Mouse (Mus musculus) lung, embryonic 16.5 days (tissue): ENCODE measurements around the gene Sec24b. TPM values are rescaled to one million over a fixed set of nuclear protein-coding genes. Genes with fewer than 3 reads are reported as not detected.

Experiments used
- ATAC-seq: fragments of 200-750 bp; cut with Nextera tagmentation; 2 replicates; pipeline ENCODE4 v1.8.0; 2017; ENCODE audit warnings: low read depth, mild to moderate bottlenecking, moderate library complexity
- H3K27ac ChIP-seq: fragments of 300-500 bp; sonication (generic); 2 replicates; pipeline ENCODE4 v1.5.1; 2014; ENCODE audit warnings: mild to moderate bottlenecking, control low read depth, low read length
- H3K27me3 ChIP-seq: fragments of 300-500 bp; sonication (generic); 2 replicates; pipeline ENCODE4 v1.6.1; 2014; ENCODE audit warnings: low read depth, low read length, mixed read lengths; ENCODE audit not compliant: control insufficient read depth, insufficient read depth
- H3K36me3 ChIP-seq: fragments of 300-500 bp; sonication (generic); 2 replicates; pipeline ENCODE4 v1.6.1; 2014; ENCODE audit warnings: low read length; ENCODE audit not compliant: control insufficient read depth, insufficient read depth
- H3K4me1 ChIP-seq: fragments of 300-500 bp; sonication (generic); replicated peaks from 2 replicates; pipeline ENCODE4 v1.6.1; 2014; ENCODE audit warnings: low read length, mixed read lengths; ENCODE audit not compliant: control insufficient read depth, insufficient read depth
- H3K4me2 ChIP-seq: fragments of 300-500 bp; sonication (generic); 2 replicates; pipeline ENCODE4 v1.6.1; 2014; ENCODE audit warnings: low read depth, low read length, control low read depth
- H3K4me3 ChIP-seq: fragments of 300-500 bp; sonication (generic); 2 replicates; pipeline ENCODE4 v1.5.1; 2014; ENCODE audit warnings: mild to moderate bottlenecking, low read length, control low read depth
- H3K9ac ChIP-seq: fragments of 300-500 bp; sonication (generic); 2 replicates; pipeline ENCODE4 v1.6.1; 2014; ENCODE audit warnings: low read length, control low read depth
- H3K9me3 ChIP-seq: fragments of 300-500 bp; sonication (generic); 2 replicates; pipeline ENCODE4 v1.6.1; 2016; ENCODE audit warnings: low read length; ENCODE audit not compliant: control insufficient read depth
- WGBS: fragments of 180-500 bp; shearing (Covaris S2); extraction: QIAGEN DNeasy Blood & Tissue Kit; methylation state at CpG from one replicate; pipeline ENCODE4 v1.1.7; 2014; 5-methylcytosine and 5-hydroxymethylcytosine counted together
- polyA plus RNA-seq: library from polyadenylated mRNA; unstranded; fragments of >200 nt; fragmentation: Nextera tagmentation; extraction: Ambion mirVana; gene quantifications from 2 replicates; pipeline ENCODE4 v1.2.1, GENCODE M21; 2015

Gene Sec24b
- polyA plus RNA-seq, 1 experiment from 2014 or later = 35.6 TPM

DNA sequence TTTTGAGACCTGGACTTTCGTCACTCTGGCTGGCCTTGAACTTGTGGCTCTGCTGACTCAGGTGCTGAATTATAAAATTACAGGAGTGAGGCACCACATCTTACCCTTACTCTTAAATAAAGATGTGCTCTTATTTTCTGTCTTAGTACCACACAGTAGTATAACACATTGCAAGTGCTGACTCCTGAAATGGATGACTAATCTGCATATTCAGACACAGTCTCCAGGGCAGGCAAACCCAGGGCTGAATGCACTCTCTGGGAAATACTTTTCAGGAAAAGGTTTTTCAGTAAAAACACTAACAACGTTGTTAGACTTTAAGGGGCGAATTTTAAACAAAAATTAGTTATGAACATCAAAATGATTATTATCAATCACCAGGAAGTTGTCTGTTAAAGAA is 64.0 kb downstream of the Sec24b start:
- peaks cover 54% of the 10 kb centered on the region for H3K36me3 ChIP-seq
- H3K4me2 ChIP-seq = no peak overlapping the region
- H3K4me1 ChIP-seq = no peaks in the 10 kb centered on the region
- no peaks in the 10 kb centered on the region for H3K9me3 ChIP-seq
- H3K4me3 ChIP-seq = no peak overlapping the region
- no peak overlapping the region for H3K27ac ChIP-seq
- ATAC-seq = no peak
- no peaks in the 10 kb centered on the region for H3K27me3 ChIP-seq
- 63% methylated on average over 3 of the region's 3 CpGs for WGBS
- no peak overlapping the region for H3K9ac ChIP-seq

DNA sequence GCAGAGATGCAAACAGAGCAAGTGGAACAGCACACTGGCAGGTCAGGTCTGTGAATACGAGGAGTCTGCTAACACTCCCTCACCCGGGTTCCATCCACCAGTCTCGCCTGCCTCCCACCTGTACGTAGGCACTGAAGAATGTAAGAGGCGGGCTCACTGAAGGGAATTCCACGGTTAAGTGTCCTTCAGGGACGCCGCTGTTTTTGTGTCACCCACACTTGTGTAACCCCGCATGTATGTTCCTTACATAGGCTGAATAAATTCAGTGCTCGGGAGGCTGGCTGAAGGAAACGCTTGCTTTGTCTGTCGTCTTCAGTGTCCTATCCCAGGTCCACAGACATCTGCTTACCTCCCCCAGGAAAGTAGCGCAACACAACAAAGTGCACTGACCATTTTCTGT is 74.1 kb downstream of the Sec24b start:
- Histone ChIP-seq H3K4me1 (no peaks in the 10 kb centered on the region), H3K9ac (no peak overlapping the region), H3K4me3 (no peak overlapping the region), H3K36me3 (peaks cover 64% of the 10 kb centered on the region), H3K27me3 (no peaks in the 10 kb centered on the region), H3K27ac (no peak overlapping the region), H3K9me3 (no peaks in the 10 kb centered on the region), H3K4me2 (no peak overlapping the region)
- 79% methylated on average over 13 of the region's 13 CpGs for WGBS
- peak; percentile 49 for ATAC-seq

DNA sequence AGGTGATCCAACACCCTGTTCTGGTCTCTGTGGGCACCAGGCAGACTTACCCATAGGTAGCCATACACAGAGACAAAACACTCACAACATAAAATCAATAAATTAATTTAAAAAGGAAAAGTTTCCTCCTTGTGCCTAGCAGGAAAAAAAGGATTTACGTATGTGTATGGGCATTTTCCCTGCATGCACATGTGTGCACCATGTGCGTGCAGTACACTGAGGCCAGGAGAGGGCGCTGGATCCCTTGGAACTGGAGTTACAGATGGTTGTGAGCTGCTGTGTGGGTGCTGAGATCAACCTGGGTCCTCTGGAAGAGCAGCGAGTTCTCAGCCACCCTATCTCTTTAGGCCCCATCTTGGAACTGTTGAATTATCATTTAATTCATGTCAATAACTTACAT is 76.0 kb downstream of the Sec24b start:
- Histone ChIP-seq H3K27me3 (no peaks in the 10 kb centered on the region), H3K9ac (no peak overlapping the region), H3K36me3 (peaks cover 62% of the 10 kb centered on the region), H3K9me3 (no peaks in the 10 kb centered on the region), H3K4me2 (no peak overlapping the region), H3K4me1 (no peaks in the 10 kb centered on the region), H3K27ac (no peak overlapping the region), H3K4me3 (no peak overlapping the region)
- 83% methylated on average over 4 of the region's 4 CpGs for WGBS
- no peak for ATAC-seq

DNA sequence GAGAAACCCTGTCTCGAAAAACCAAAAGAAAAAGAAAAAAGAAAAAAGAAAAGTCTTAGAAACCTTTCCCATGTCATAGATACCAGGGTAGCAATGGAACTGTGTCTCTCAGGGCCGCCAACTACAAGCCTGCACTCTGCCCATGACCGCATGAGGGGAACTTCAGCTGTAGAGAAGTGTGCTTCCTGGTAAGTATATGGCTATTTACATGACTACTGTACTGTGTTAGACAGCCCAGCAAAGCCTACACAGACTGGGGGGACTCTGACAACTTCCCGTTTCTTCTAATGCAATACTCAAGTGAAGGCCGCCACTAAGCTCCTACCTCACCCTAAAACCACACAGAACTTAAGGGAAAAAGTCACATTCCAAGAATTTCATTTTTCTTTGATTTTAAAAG is 76.6 kb downstream of the Sec24b start:
- ATAC-seq = no peak
- no peak overlapping the region for H3K9ac ChIP-seq
- no peaks in the 10 kb centered on the region for H3K4me1 ChIP-seq
- H3K36me3 ChIP-seq = peaks cover 59% of the 10 kb centered on the region
- H3K27ac ChIP-seq = no peak overlapping the region
- H3K9me3 ChIP-seq = no peaks in the 10 kb centered on the region
- no peak overlapping the region for H3K4me3 ChIP-seq
- H3K4me2 ChIP-seq = no peak overlapping the region
- H3K27me3 ChIP-seq = no peaks in the 10 kb centered on the region
- WGBS = 93% methylated on average over 5 of the region's 5 CpGs

DNA sequence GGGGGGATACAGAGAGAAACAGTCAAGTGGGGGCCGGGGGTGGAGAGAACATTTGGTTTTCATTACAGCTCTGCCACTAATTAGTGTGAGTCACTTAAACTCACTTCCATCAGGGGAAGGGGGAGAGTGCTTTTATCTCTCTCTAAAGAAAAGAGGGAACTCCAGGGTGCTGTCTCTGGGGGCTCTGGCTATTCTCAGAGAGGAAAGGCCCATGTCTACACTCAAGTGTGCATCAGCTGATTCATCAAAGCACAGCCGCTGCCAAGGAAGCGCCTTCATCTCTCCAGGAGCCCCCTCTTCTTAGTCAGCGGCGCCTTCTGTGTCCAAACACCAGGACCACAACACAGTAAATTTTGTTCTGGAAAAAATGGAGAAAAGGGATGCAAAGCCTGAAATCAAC is 79.1 kb downstream of the Sec24b start:
- Histone ChIP-seq H3K9ac (no peak overlapping the region), H3K9me3 (no peaks in the 10 kb centered on the region), H3K27ac (no peak overlapping the region), H3K4me3 (no peak overlapping the region), H3K4me2 (no peak overlapping the region), H3K27me3 (no peaks in the 10 kb centered on the region), H3K36me3 (peaks cover 37% of the 10 kb centered on the region), H3K4me1 (no peaks in the 10 kb centered on the region)
- no peak for ATAC-seq
- WGBS = 56% methylated on average over 5 of the region's 5 CpGs

DNA sequence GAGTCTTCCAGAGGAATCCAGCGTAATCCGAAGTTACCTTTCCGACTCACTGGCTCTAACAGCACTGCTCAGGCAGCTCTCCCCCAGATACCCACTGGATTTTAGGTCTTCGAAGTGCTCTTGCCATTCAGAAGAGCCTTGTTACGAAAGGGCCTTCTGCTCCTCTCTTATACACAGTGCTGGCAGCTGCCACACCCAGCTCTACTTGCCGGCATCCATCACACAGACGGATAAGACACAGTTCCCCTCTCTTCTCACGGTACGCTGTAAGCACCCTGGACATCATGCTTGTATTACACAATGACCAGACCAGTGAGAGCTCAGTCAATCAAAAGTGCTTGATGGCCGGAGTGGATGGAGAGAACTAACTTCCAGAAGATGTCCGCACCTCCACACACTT is 79.6 kb downstream of the Sec24b start:
- Histone ChIP-seq H3K27me3 (no peaks in the 10 kb centered on the region), H3K9ac (no peak overlapping the region), H3K9me3 (no peaks in the 10 kb centered on the region), H3K4me1 (no peaks in the 10 kb centered on the region), H3K36me3 (peaks cover 32% of the 10 kb centered on the region), H3K4me2 (no peak overlapping the region), H3K4me3 (no peak overlapping the region), H3K27ac (no peak overlapping the region)
- ATAC-seq = no peak
- 75% methylated on average over 11 of the region's 11 CpGs for WGBS

DNA sequence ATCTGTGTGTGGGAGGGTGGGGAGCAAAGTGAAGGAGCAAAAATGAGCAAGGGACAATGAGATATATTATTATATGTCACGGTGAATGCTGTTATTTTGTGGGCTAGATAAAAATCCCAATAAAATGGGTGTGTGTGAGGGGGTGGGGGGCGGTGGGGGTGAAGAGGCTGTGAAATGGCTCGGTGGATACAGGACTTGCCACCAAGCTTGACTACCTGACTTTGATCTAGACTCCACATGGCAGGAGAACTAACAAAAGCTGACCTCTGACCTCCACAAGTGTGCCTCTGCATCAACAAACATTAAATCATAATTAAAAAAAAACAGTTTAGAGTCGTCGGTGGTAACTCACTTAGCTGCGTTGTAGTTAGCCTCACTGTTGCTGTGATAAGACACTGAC is 81.8 kb downstream of the Sec24b start:
- H3K9ac ChIP-seq = no peak overlapping the region
- no peaks in the 10 kb centered on the region for H3K27me3 ChIP-seq
- no peak overlapping the region for H3K4me2 ChIP-seq
- H3K4me3 ChIP-seq = no peak overlapping the region
- WGBS = 21% methylated on average over 6 of the region's 6 CpGs
- H3K36me3 ChIP-seq = peaks cover 16% of the 10 kb centered on the region
- no peak for ATAC-seq
- no peaks in the 10 kb centered on the region for H3K9me3 ChIP-seq
- no peak overlapping the region for H3K27ac ChIP-seq
- H3K4me1 ChIP-seq = no peaks in the 10 kb centered on the region

DNA sequence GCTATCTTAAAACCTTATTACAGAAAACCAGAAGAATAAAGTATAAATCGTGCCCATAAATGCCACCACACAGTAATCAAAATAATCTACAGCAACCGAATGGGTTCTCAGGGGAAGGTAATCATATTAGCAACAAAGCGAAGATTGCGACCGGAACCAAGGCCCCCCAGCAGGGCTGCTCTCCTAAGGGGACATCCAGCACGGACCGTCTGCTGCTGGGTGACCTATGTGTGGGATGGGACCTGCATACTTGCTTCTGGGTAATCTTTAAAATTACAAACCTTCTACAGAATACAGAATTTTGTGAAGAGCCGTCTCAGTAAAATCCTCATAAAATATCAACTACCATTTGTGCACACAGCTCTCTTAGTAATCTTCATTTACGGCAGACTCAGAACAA is 82.6 kb downstream of the Sec24b start:
- 85% methylated on average over 9 of the region's 9 CpGs for WGBS
- Histone ChIP-seq H3K9me3 (no peaks in the 10 kb centered on the region), H3K27ac (no peak overlapping the region), H3K4me3 (no peak overlapping the region), H3K9ac (no peak overlapping the region), H3K4me2 (no peak overlapping the region), H3K4me1 (no peaks in the 10 kb centered on the region), H3K36me3 (peaks cover 15% of the 10 kb centered on the region), H3K27me3 (no peaks in the 10 kb centered on the region)
- no peak for ATAC-seq

DNA sequence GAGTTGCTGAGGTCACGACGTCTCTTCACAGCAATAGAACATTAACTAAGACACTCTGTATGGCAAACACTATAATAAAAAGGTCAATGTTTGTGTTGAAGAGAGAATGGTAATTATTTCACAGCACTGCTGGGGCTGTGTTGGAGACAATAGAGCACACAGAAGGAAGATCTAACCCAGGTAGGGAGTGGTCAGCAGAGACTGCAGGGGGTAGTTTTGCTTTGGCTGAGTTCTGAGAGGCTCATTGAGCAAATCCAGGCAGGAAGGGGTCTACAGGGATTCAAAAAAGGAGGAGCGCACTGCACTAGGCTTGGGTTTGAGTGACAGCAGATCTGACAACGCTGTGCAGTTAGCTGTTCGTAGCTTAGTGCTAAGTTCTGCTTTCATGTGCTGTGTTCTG is 85.0 kb downstream of the Sec24b start:
- Histone ChIP-seq H3K27ac (no peak overlapping the region), H3K27me3 (no peaks in the 10 kb centered on the region), H3K4me1 (no peaks in the 10 kb centered on the region), H3K4me2 (no peak overlapping the region), H3K9ac (no peak overlapping the region), H3K4me3 (no peak overlapping the region), H3K9me3 (no peaks in the 10 kb centered on the region), H3K36me3 (no peaks in the 10 kb centered on the region)
- no peak for ATAC-seq
- WGBS = 80% methylated on average over 5 of the region's 5 CpGs
